Mouse (Mus musculus) cerebellum, adult 8-10 months (tissue): ENCODE measurements around the gene Gnl1.
A peak's percentile ranks its signal among the peaks of the same experiment; 100 is the strongest.
"Not testable (repeated sequence)": the region's sequence is repeated elsewhere in the genome, so short reads cannot be mapped to it uniquely, and the experiment has no call there.

ENCODE experiments used
- DNase-seq: peaks from one replicate; pipeline ENCODE4 v3.0.0; 2022

Gene Gnl1

GRCm38 (mm10) chr17:35994879-35995240 is 15.2 kb downstream of the Gnl1 start:
- no peak for DNase-seq

- DNase-seq: peak; percentile 97
Observed at GRCm38 (mm10) chr17:35996949-35997348, 17.3 kb downstream of the Gnl1 start.

- DNase-seq: no peak
Observed at GRCm38 (mm10) chr17:35997713-35998510, 18.3 kb downstream of the Gnl1 start.

- no peak for DNase-seq
Observed at GRCm38 (mm10) chr17:35998545-35999305, 19.1 kb downstream of the Gnl1 start.

GRCm38 (mm10) chr17:35999356-35999755 is 19.7 kb downstream of the Gnl1 start:
- DNase-seq: no peak

- DNase-seq: no peak
Observed at GRCm38 (mm10) chr17:36000349-36000748, 20.7 kb downstream of the Gnl1 start.

- DNase-seq: no peak
Observed at GRCm38 (mm10) chr17:36001121-36001897, 21.7 kb downstream of the Gnl1 start.

GRCm38 (mm10) chr17:36001966-36002365 is 22.3 kb downstream of the Gnl1 start:
- DNase-seq: no peak

- no peak for DNase-seq
Observed at GRCm38 (mm10) chr17:36003331-36003730, 23.7 kb downstream of the Gnl1 start.

GRCm38 (mm10) chr17:36004409-36004808 is 24.8 kb downstream of the Gnl1 start:
- not testable (repeated sequence) for DNase-seq

- no peak for DNase-seq
Observed at GRCm38 (mm10) chr17:36014977-36015376, 35.3 kb downstream of the Gnl1 start.

- DNase-seq: no peak
Observed at GRCm38 (mm10) chr17:36017046-36017445, 37.4 kb downstream of the Gnl1 start.

- DNase-seq: no peak
Observed at GRCm38 (mm10) chr17:36018979-36019378, 39.3 kb downstream of the Gnl1 start.

- no peak for DNase-seq
Observed at GRCm38 (mm10) chr17:36019519-36019918, 39.9 kb downstream of the Gnl1 start.

GRCm38 (mm10) chr17:36020191-36021073 is 40.8 kb downstream of the Gnl1 start, which contains the start of gene H2-T24:
TSS of gene H2-T24 (minus strand) at chr17:36020560.
- DNase-seq: no peak

GRCm38 (mm10) chr17:36021309-36021708 is 41.7 kb downstream of the Gnl1 start:
- DNase-seq: no peak

- no peak for DNase-seq
Observed at GRCm38 (mm10) chr17:36022098-36022497, 42.4 kb downstream of the Gnl1 start.

GRCm38 (mm10) chr17:36022922-36023321 is 43.3 kb downstream of the Gnl1 start:
- DNase-seq: no peak

- DNase-seq: no peak
Observed at GRCm38 (mm10) chr17:36023710-36024654, 44.3 kb downstream of the Gnl1 start.

GRCm38 (mm10) chr17:36025197-36025596 is 45.5 kb downstream of the Gnl1 start:
- no peak for DNase-seq

GRCm38 (mm10) chr17:36025901-36026300 is 46.2 kb downstream of the Gnl1 start:
- DNase-seq: no peak
